Mouse (Mus musculus) gastrocnemius, postnatal 10 days (tissue): ENCODE measurements at regions not wholly inside any gene's neighbourhood (a gene's known extent, or its start where the extent isn't known, plus 50 kb on each side); places are given as distances from the start of the nearest gene placed in this dataset.

ENCODE experiments used
- DNase-seq: peaks from one replicate; pipeline ENCODE4 v3.0.0; 2021; ENCODE audit warnings: mixed read lengths

DNA sequence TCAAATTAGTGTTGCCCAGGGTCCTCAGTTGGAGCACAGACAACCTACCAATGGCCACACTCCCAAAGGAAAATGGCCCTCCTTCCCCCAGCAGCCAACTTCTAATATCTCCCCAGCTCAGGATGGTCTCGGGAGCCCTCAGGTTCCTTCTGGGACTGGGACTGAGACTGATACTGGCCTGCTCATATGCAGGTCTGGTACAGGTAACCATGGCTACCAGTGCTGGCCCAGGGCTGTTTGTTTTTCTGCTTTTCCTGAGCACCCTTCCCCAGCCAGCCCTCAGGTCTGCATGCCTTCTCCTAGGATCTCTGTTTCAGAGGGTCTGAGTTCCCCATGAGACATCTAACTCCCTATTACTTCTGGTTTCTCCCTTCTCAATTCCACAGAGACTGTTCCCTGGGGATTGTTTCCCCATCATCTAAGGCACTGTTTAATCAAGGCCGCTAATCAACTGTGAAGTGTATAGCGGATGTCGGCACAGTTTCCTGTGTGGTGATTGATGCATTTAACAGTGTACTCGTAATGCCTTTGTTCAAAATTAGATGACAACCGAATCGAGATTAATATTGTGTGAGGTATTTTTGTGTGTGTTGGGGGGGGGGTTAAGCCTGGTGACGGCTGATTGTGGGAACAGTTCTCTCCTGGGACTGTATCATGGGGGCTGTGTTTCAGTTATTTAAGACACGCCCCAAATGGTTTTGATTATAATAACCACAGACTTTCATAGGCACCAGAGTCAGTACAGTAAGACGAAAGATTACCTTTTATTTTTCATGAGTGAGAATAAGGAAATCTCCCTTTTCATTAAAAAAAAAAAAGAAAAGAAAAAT is 120.8 kb upstream of the Lmcd1 start:
- DNase-seq = no peak

DNA sequence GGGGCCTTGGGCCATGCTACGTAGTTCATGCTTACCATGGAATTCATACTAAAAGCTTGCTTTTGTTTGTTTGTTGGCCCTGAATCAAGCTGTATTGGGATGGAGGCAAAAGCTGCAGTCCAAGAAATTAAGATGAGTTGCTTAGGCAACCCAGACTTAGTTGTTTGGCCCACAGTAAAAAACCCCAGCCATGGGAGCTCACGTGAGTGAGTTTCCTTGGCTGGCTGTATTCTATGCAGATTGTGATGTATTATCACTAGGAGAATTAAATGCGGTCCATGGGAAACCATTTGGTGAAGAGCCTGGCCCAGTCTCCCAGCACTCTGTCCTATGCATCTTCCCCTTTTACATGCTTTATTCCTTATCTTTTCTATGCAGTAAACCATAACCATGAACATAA is 106.1 kb upstream of the Lmcd1 start:
- no peak for DNase-seq

DNA sequence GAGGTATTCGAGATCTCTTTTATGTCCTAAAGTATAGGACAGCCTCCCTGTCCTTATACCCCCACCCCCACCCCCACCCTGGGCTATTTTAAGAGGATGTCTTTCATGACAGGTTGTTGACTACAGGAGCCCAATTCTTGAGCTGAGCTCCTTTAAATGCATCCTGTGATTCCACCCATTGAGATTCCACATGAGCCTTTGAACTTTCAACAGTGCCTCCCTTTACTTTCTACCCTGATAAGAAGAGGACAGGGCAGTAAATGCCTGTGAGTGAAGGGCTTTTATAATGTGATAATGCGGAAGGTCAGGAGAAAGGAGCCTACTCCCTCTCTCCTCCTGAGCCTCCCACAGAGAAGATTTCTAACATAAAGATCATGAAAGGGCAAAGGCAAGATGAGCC is 97.2 kb upstream of the Lmcd1 start:
- DNase-seq = no peak

DNA sequence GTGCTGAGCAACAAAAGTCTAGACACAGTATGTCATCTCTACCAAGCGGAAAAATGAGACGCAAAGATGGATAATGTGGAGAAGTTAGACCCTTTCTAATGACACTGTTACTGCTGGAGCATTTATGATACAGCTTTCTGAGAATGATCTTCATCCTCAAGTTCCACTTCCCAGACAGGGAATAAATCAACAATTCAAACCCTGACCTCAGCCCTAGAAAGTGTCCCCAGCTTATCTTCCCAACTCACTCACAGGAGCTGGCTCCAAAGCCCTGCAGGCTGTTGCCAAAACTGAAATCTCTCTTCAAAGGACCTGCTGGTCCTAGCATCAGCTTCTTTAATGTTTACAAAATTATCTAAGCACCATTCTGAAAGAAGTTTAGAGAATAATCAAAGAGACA is 85.9 kb upstream of the Lmcd1 start:
- DNase-seq = no peak

DNA sequence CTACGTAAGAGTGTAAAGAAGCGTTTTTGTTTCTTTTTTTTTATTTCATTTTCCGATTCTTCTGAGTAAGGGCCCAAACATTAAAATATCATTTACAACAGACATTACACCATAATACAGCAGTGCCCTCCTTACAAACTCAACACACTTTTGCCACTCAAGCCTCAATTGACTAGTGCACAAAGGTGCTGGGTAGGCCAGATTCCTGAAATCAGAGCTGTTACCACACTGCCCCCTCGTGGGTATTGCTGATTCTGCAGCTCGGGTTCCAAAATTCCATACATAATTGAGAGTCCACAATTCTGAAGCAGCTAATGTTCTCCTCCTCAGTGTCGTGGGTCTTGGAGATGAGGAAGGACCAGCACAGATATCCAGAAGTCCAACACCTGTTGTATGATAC is 82.5 kb upstream of the Lmcd1 start:
- DNase-seq = peak; percentile 61

DNA sequence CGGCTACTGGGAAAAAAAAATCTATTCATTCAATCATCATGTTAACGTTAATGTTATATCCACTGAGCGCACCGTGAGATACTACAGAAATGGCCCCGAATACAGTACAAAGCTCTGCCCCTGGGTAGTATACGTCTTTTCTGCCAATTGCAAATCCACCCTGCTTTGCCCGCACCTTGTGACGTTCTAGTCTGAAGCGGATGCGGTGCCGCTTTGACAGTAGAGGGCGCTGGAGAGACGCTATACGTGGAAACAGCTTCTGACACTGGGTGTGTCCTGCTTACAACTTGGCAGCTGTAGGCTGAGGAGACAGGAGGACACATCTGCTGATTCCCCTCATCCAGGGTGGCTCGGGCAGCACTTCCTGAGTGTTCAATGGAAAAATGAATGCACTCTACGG is 76.1 kb upstream of the Lmcd1 start:
- DNase-seq = peak; percentile 80

DNA sequence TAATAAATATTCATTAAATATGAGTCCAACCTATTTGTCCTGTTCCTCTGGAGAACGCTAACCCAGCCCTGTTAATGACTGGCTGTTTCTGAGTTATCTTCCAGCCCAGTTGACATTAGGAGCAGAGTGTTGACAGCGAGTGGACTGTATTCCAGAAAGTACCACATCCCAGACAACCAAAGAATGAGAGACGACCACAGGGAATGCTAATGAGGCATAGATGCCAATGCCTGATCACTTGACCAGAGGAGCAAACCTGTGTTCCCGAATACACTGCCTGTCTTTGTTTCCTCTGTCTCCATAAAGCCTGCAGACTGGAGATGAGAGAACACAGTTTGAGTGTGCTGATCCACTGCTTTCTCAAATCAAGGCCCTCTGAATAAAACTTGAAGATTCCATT is 74.3 kb upstream of the Lmcd1 start:
- DNase-seq = no peak

DNA sequence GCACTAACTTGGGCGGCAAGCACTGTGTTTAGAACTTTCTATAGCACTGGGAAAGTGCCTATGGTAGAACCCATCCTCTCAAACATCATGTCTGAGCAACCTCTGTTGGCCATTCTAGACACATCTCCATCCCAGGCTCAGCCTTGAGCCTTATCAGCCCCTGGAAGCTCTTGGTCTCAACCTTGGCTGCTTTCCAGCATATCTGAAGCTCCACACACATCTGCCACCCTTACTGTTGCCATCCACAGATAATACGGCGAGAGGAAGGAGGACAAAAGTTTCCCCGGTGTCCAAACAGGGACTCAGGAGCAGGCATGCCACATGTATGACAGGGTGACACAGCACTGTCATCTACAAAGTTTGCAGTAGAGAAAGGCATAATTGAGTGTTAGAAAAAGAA is 71.4 kb upstream of the Lmcd1 start:
- DNase-seq = no peak

DNA sequence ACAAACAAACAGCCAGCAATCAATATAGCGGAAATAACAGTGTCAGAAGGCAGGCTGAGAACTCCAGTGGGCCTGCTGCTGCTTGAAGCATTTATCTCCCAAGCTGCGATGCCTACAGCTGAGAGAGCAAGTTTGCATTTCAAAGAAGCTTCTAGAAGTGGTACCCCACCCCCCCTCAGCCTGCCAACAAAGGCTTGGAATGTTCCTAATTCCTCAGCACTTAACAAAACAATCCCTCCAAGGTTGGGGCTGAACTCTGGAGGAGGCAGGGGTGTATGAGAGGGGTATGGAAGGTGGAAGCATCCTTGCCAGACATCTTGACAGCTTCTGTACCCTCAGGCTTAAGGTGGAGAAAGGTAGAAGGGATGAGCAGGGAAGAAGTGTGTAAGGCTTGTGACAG is 70.2 kb upstream of the Lmcd1 start:
- no peak for DNase-seq

DNA sequence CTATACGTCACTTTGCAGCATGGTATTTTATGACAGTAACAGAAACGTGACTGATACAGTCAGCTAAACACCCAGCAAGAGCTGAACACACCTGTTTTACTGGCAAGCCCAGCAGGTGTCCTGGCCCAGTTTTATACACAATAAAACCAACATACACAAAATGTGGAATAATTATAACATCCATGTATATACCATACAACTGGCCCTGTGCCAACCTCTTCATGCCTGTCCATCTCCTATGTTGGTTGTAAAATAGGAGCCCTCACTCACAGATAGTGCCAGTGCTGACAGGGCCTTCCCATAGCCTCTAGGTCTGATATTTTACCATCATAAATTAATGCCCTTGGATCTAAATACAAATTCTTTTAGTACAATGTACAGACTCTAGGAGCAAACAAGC is 68.6 kb upstream of the Lmcd1 start:
- DNase-seq = no peak

DNA sequence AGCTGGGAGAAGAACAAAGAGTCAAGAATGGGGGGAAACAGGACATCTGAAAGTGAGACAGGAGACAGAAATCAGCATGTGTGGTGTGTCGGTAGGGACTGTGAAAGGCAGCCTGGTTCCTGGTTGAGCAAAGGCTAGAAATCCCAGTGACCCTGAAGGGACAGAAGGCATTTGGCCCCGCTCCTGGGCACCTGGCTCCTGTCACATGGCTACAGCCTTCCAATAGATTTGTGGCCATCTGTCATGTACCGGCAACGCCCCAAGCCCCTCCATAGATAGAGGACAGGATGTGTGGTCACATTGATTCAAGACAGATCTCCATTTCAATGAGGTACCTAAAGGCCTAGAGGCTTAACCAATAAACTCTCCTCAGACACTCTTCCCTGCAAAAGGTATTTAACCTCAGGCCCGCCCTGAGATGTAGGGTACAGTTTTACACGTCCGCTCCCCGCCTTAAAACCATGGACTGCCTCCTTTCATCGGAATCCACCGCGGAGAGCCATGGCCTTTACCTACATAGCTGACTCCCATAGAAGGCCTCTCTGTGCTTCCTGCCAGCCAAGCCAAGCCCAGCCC is 68.0 kb upstream of the Lmcd1 start:
- DNase-seq = no peak

DNA sequence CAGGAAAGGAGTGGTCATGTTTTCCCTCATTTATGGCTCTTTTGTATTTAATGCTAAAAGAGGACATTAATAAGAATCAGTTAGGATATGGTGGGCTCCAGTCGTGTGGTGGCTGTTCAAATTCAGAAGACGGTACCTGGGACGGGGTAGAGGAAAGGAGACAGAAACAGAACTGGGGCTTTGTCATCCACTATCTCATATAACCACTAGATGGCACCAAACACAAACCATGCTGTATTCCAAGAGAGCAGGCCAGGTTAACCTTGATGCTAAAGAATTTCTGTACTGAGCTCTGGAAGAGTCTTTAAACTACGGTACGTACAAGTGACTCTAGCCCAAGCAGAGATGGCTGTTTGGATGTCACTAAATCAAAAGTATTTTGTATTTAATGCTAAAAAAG is 66.3 kb upstream of the Lmcd1 start:
- no peak for DNase-seq

DNA sequence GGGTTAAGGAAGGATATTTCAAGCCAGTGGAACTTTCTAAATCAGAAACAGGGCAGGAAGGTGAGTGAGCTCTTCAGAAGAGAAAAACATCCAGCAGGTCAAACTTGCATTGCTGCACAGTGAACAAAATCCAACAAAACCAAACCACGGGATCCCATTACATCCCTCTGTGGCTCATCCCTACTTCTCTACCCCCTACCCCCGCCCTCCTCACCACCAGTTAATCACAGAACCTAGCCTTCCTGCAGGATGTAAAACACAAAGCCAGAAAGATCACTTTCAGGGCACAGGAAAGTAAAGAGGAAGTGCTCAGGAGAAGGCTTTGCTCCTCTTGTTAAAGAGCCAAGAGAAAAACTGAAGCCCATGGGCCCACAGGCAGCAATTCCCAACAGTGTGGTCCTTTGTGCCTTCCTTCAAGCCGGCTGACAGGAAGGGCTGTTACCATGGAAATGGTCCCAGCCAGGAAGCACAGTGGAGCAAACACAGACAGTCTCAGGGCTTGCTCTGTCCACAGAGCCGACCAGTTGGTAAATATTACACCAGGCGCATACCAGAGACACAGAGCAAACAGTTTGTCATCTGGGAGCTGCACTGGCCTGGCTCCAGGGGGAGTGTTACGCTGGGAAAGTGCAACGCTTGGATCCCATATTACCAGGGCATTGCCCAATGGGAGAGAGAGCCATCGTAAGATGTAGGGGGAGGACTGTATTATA is 63.2 kb upstream of the Lmcd1 start:
- peak; percentile 54 for DNase-seq

DNA sequence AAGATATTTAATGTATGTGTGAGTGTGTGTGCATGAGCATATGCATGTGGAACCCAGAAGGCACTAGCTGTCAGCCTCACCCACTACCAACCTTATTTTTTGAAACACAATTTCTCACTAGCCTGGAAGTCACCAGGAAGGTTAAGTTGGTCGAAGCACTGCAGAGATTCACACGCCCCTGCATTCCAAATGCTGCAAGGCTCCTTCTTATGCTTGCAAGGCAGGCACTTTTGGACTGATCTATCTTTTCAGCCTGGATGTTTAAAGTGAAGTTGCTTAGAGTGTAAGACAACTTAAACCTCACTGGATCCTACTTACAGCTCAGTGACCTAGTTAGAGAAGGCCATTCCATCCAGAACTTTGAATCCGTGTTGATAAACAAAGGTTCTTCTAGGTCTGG is 56.7 kb upstream of the Lmcd1 start:
- DNase-seq = no peak

DNA sequence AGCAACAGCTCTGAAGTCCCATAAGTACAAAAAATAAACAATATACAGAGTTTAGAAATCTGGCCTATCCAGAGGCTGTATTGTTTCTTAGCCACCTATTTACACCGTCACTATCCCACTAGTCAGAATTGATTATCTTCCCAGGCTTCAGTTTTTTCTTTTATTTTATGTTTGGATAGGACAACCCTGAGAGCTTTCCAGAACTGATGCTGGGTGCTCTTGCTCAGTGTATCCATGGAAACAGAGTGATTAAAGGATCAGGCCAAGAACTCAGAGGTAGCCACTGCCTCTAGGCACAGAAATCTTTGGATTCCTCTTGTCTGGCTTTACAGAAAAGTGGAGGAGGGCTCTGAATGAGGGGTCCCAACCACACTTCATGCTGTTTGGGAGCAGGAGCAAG is 55.3 kb upstream of the Lmcd1 start:
- no peak for DNase-seq

DNA sequence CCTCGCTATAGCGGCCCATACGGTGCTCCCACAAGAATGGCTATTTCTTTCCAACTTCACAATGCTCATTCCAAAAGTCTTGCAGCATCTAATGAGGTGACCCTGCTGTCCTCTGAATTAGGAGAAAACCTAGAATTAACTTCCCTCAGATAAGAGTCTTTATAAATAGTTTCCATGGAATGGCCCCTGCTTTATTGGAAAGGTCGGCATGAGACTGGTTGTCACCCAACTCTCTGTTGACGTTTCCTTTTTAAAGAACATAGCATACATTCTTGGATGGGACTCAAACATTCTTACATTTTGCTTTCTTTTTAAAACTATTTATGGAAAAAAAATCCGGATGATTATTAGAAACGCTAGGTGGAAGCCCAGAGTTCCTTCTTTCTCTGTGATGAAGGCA is 53.9 kb upstream of the Lmcd1 start:
- DNase-seq = no peak

DNA sequence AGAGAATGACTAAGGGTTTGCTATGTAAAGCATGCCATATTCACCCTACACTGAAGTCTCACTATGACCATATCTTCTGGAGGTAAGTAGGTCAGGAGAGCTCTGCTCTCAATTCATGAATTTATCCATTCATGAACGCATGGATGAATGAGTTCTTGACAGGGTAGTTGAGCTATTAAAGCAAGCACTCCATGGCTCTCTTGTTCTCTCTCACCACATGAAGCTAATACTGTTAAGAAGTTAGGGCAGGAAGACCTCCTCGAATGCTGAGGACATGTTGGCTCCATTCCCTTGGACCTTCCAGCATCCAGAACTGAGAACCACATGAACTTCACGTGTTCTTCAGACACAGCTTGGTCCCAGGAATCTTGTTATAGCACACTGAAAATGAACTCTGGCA is 53.4 kb upstream of the Lmcd1 start:
- no peak for DNase-seq

DNA sequence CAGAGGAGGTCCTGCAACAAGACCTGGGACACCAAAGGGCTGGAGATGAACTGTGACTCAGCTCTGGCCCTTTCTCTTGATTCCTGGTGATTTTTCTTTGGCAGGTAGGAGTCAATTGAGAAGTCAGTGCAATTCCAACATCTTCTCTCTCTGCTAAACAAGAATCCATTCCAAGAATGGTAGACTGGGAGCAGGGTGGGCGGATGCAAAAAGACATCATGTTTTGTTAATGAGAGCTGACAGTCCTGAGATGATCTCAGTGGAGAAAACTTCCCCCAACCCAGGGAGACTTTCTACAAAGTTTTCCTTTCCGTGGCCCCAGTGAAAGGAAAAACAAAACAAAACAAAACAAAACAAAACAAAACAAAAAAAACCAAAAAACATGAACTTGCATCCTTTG is 52.2 kb upstream of the Lmcd1 start:
- no peak for DNase-seq

DNA sequence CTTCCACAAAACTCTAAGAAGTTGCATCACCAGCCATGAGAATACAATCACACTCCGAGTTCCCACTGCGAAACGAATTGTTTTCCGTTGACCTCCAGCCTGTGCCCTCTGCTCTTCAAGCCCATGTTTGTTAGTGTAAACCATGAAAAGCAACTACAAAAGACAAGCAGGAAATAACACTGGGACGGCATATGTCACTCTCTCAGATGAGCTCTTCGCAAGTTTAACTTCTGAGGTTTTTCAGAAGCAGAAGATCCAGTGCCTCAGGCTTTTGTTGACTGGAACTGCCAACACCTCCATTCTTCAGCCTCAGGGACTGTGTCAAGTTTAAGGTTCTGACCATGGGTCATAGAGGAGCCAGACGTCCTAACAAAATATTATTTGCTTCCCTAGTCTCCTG is 50.2 kb upstream of the Lmcd1 start:
- no peak for DNase-seq
